Mouse (Mus musculus) B cell, adult 67 days (primary cell): Measurements from ENCODE around the gene Ascc3. TPM values are rescaled to one million over a fixed set of nuclear protein-coding genes. Genes with fewer than 3 reads are reported as not detected.

Source experiments
- total RNA-seq, 2 experiments: library from RNA; stranded (reverse); gene quantifications; 4 replicates each; pipeline ENCODE4 v1.2.4; 2023

Gene Ascc3
- 10 to 100 TPM; 66.1 to 67.7 TPM for total RNA-seq

GRCm38 (mm10) chr10:50592355-50593293 is at the start of gene Ascc3:
Ascc3 (plus strand) TSS chr10:50592669.

GRCm38 (mm10) chr10:50894170-50894991 is 301.9 kb downstream of the Ascc3 start, which contains the start of gene Sim1:
Sim1 (plus strand) TSS chr10:50894754.

